Mouse (Mus musculus) heart, embryonic 14.5 days (tissue): ENCODE measurements around the gene Pkig. TPM values are rescaled to one million over a fixed set of nuclear protein-coding genes. Genes with fewer than 3 reads are reported as not detected.
"Not testable (repeated sequence)": the region's sequence is repeated elsewhere in the genome, so short reads cannot be mapped to it uniquely, and the experiment has no call there.

Experiments
- ATAC-seq: fragments of 200-750 bp; cut with Nextera tagmentation; 2 replicates; pipeline ENCODE4 v1.8.0; 2017; ENCODE audit warnings: low read depth, moderate TSS enrichment; ENCODE audit not compliant: insufficient number of reproducible peaks, insufficient read depth, low FRiP score
- H3K27ac ChIP-seq, 2 experiments: fragments of 200-500 bp in 1 of 2; fragments of 300-500 bp in 1 of 2; sonication (generic) in 1 of 2; replicated peaks in 1 of 2; 2 replicates each; pipeline ENCODE4 v1.5.1; 2012 to 2014; ENCODE audit warnings: low read depth in 2 of 2, low read length in 2 of 2, control low read depth in 1 of 2, mild to moderate bottlenecking in 1 of 2, mixed read lengths in 1 of 2; ENCODE audit not compliant: control insufficient read depth in 1 of 2, insufficient read depth in 1 of 2
- H3K27me3 ChIP-seq: fragments of 300-500 bp; sonication (generic); 2 replicates; pipeline ENCODE4 v1.6.1; 2014; ENCODE audit warnings: mild to moderate bottlenecking, low read length, control low read depth; ENCODE audit not compliant: control insufficient read depth, insufficient read depth
- H3K36me3 ChIP-seq: fragments of 300-500 bp; sonication (generic); 2 replicates; pipeline ENCODE4 v1.6.1; 2014; ENCODE audit warnings: mild to moderate bottlenecking, control low read depth, low read length, mixed read lengths; ENCODE audit not compliant: control insufficient read depth, insufficient read depth
- H3K4me1 ChIP-seq, 2 experiments: fragments of 200-500 bp in 1 of 2; fragments of 300-500 bp in 1 of 2; sonication (generic) in 1 of 2; 2 replicates each; pipeline ENCODE4 v1.6.1; 2012 to 2014; ENCODE audit warnings: low read length in 2 of 2, control low read depth in 1 of 2, mixed read lengths in 1 of 2; ENCODE audit not compliant: control insufficient read depth in 2 of 2, insufficient read depth in 2 of 2
- H3K4me2 ChIP-seq: fragments of 300-500 bp; sonication (generic); 2 replicates; pipeline ENCODE4 v1.6.1; 2014; ENCODE audit warnings: mild to moderate bottlenecking, low read length
- H3K4me3 ChIP-seq, 2 experiments: fragments of 200-500 bp in 1 of 2; fragments of 300-500 bp in 1 of 2; sonication (generic) in 1 of 2; 2 replicates each; pipeline ENCODE4 v1.5.1; 2012 to 2014; ENCODE audit warnings: low read length in 2 of 2, mild to moderate bottlenecking in 2 of 2, control low read depth in 1 of 2, low read depth in 1 of 2, moderate library complexity in 1 of 2; ENCODE audit not compliant: control insufficient read depth in 1 of 2, insufficient read depth in 1 of 2
- H3K9ac ChIP-seq: fragments of 300-500 bp; sonication (generic); 2 replicates; pipeline ENCODE4 v1.6.1; 2014; ENCODE audit warnings: mild to moderate bottlenecking, low read length
- H3K9me3 ChIP-seq: fragments of 300-500 bp; sonication (generic); 2 replicates; pipeline ENCODE4 v1.6.1; 2016; ENCODE audit warnings: low read length, control low read depth; ENCODE audit not compliant: control insufficient read depth
- WGBS: fragments of 180-500 bp; shearing (Covaris S2); extraction: QIAGEN DNeasy Blood & Tissue Kit; methylation state at CpG from one replicate; pipeline ENCODE4 v1.1.7; 2014; 5-methylcytosine and 5-hydroxymethylcytosine counted together
- polyA plus RNA-seq: library from polyadenylated mRNA; unstranded; fragments of >200 nt; fragmentation: Nextera tagmentation; extraction: Ambion mirVana; gene quantifications from 2 replicates; pipeline ENCODE4 v1.2.1, GENCODE M21; 2014

Pkig gene
- polyA plus RNA-seq, 1 experiment from 2014 or later: 324 TPM

DNA sequence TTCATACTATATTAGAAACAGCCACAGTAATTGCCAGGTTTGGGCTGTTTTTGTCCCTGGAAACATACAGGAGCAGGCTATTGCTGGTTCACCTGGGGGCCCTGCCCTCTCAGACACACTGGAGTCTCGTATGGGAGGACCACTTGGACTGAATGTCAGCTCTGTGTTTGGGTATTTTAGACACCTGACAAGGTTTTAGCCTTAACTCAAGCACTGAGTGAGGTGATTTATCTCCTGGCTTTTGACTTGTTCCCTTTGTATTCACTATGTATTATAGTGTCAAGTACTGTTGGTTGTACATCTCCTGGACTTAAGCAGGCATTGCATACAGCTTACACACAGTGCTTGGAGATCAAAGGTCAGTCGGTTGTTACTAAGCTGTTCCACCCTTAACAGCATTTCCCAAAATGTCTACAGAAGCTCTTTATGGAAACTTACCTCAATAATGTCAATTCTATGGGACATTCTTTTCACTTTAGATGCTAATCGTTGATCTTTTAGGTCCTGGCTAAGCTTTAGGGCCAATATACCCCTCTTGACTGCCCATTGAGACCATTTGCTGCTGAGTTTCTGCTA, 41.4 kb upstream of the Pkig start:
- H3K9me3 ChIP-seq: no peaks in the 10 kb centered on the region
- no peak for ATAC-seq
- H3K4me1 ChIP-seq: no peaks in the 10 kb centered on the region
- H3K9ac ChIP-seq: no peak overlapping the region
- H3K27ac ChIP-seq: no peak overlapping the region
- peaks cover 98% of the 10 kb centered on the region for H3K36me3 ChIP-seq
- H3K4me3 ChIP-seq: no peak overlapping the region
- no peaks in the 10 kb centered on the region for H3K27me3 ChIP-seq
- 83% methylated on average over 3 of the region's 3 CpGs for WGBS
- H3K4me2 ChIP-seq: no peak overlapping the region

DNA sequence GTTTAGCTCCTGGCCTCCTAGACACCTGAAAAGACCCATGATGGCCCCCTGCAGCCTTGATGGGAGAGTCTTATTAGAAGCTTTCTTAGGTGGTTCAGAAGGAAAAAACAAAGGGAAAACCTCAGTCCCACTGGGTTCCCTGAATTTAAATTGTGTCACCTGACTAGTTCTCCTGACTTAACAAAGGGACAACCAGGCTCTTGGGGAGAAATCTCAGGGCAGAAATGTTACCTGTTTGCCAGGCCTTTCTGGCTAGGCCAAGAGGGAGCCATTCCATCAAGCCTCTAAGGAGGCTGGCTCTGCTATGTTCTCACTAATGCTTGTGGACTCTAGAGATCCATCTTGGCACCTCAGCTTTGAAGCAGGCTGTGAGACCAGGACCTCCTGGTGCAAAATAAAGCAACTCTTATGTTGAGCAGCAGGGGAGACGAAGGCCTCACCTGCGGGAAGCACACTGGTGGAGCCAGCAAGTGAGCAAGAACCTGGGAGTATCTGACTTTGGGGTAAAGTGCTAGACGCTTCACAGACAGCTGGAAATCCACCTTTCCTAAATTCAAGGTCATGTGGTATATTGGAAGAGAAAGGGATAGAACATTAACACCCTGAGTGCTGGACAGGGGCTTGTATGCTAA, 40.8 kb upstream of the Pkig start:
- no peak overlapping the region for H3K4me2 ChIP-seq
- no peaks in the 10 kb centered on the region for H3K4me1 ChIP-seq
- no peak overlapping the region for H3K4me3 ChIP-seq
- no peaks in the 10 kb centered on the region for H3K9me3 ChIP-seq
- ATAC-seq: no peak
- peaks cover 98% of the 10 kb centered on the region for H3K36me3 ChIP-seq
- no peak overlapping the region for H3K9ac ChIP-seq
- no peak overlapping the region for H3K27ac ChIP-seq
- H3K27me3 ChIP-seq: no peaks in the 10 kb centered on the region
- WGBS: 69% methylated on average over 3 of the region's 3 CpGs

DNA sequence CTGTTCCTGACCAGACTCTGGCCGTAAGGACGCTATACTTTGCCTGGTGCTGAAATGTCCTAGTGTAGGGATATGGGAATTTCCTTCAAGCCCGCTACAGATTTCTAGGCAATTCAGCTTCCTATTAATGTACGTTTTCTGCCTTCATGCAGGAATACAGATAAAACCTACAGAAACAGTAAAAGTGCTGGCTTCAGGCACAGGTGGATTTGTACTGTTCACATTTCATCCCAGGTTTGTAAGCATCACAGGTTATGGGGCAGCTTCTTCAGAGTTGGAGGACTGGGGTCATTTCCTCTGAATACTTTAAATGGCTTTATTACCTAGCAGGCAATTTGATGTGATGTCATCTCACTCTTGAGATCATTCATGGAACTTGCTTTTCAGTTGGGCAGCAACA, 40.3 kb upstream of the Pkig start:
- no peaks in the 10 kb centered on the region for H3K9me3 ChIP-seq
- H3K4me3 ChIP-seq: no peak overlapping the region
- no peaks in the 10 kb centered on the region for H3K27me3 ChIP-seq
- no peak for ATAC-seq
- H3K27ac ChIP-seq: no peak overlapping the region
- WGBS: 89% methylated on average over 4 of the region's 4 CpGs
- peaks cover 99% of the 10 kb centered on the region for H3K36me3 ChIP-seq
- no peak overlapping the region for H3K4me2 ChIP-seq
- no peak overlapping the region for H3K9ac ChIP-seq
- H3K4me1 ChIP-seq: no peaks in the 10 kb centered on the region

DNA sequence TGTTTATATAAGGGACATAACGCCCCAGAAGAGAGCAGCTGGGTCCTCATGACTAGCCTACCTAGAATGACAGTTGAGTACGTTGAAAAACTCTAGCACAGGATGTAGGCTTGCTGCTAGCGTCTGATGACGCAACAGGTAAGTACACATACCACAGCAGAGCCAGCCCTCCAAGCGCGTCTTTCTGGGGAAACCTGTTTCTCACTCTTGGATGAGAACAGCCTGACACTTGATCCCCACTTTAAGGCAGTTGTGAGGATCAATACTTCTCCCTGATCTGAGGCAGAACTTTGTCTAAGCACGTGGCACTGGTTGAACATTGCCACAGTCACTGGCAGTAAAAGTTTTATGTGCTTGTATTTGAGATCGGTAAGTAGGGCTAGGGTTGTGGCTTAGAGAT, 37.7 kb upstream of the Pkig start:
- no peak overlapping the region for H3K4me3 ChIP-seq
- no peak overlapping the region for H3K9ac ChIP-seq
- no peaks in the 10 kb centered on the region for H3K27me3 ChIP-seq
- WGBS: 86% methylated on average over 8 of the region's 8 CpGs
- no peaks in the 10 kb centered on the region for H3K9me3 ChIP-seq
- H3K4me1 ChIP-seq: no peaks in the 10 kb centered on the region
- H3K27ac ChIP-seq: no peak overlapping the region
- no peak for ATAC-seq
- H3K4me2 ChIP-seq: no peak overlapping the region
- peaks cover 98% of the 10 kb centered on the region for H3K36me3 ChIP-seq

DNA sequence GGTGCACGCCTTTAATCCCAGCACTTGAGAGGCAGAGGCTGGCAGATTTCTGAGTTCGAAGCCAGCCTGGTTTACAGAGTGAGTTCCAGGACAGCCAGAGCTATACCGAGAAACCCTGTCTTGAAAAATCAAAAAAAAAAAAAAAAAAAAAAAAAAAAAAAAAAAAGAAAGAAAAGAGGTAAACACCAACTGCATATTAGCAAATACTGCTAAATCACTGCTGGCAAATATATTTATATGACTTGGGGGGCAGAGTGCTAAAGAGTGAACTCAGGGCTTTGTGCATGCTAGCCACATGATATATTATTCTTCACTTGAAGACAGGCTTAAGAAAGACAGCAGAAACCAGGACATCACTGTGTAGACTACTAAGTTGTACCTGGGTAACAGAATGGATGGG, 36.8 kb upstream of the Pkig start:
- not testable (repeated sequence) for H3K4me3 ChIP-seq, H3K9me3 ChIP-seq, ATAC-seq, H3K9ac ChIP-seq, H3K4me2 ChIP-seq, H3K27me3 ChIP-seq, H3K4me1 ChIP-seq, H3K27ac ChIP-seq
- 96% methylated on average over 3 of the region's 3 CpGs for WGBS
- peaks cover 98% of the 10 kb centered on the region for H3K36me3 ChIP-seq

DNA sequence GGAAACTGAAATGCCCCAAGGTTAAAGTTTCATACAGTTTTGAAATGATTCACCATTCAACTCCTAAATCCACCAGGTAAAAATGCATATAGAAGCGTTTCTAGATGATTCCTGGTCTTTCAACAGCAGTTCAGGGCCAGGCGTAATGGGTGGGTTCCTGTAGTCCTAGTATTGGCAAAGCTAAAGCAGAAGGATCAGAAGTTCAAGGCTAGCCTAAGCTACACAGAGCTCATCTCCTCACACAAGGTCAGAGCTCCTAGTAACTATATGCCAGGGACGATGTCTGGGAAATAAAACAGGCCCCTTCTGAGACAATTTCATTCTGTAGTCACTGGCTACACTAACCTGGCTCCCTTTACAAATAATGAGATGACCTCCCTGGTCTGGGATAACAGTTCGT, 27.0 kb upstream of the Pkig start:
- Histone ChIP-seq H3K4me1 (no peaks in the 10 kb centered on the region), H3K4me2 (no peak overlapping the region), H3K9ac (no peak overlapping the region), H3K4me3 (no peak overlapping the region), H3K27me3 (no peaks in the 10 kb centered on the region), H3K36me3 (peaks cover 97% of the 10 kb centered on the region), H3K9me3 (no peaks in the 10 kb centered on the region), H3K27ac (no peak overlapping the region)
- WGBS: 90% methylated on average over 4 of the region's 4 CpGs
- ATAC-seq: no peak

DNA sequence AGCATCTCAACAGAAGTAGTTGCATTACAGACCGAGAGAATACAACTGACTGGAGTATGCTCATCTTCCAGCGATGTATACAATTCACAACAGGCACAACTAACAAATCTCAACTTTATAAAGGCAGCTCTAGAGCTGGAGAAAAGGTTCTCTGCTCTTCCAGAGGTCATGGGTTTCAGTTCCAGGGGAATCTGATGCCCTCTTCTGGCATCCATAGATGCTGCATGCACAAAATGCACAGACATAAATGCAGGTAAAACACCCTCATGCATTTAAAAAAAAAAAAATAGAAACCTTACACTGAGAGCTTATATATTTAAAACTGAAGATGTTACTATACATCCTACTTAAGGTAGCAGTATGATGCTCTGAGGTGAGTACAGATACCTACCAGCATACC, 26.5 kb upstream of the Pkig start:
- no peak overlapping the region for H3K27ac ChIP-seq
- 89% methylated on average over 2 of the region's 2 CpGs for WGBS
- no peak overlapping the region for H3K9ac ChIP-seq
- no peaks in the 10 kb centered on the region for H3K4me1 ChIP-seq
- H3K27me3 ChIP-seq: no peaks in the 10 kb centered on the region
- ATAC-seq: no peak
- H3K36me3 ChIP-seq: peaks cover 97% of the 10 kb centered on the region
- H3K4me2 ChIP-seq: no peak overlapping the region
- H3K9me3 ChIP-seq: no peaks in the 10 kb centered on the region
- H3K4me3 ChIP-seq: no peak overlapping the region

DNA sequence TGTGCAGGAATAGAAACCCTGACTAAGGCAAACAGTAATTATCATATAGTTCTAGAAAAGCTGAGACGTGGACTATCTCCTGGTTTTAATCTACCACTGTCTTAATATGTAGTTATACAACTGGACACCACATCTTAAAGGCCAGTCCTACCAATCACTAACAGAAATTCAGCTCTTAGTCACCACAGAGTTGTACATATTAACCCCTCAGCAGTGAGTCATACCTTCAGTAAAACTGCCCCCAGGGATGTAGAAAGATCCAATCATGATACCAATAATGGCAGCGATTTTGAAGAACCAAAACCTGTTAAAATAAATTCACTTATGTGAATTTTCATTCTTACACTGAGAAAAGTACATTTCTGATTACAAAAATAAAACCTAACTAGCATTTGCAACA, 24.0 kb upstream of the Pkig start:
- Histone ChIP-seq H3K4me3 (no peak overlapping the region), H3K9me3 (no peaks in the 10 kb centered on the region), H3K4me1 (peaks cover 12 to 22% of the 10 kb centered on the region in 2 experiments), H3K27me3 (no peaks in the 10 kb centered on the region), H3K9ac (no peak overlapping the region), H3K27ac (no peak overlapping the region), H3K4me2 (no peak overlapping the region), H3K36me3 (peaks cover 85% of the 10 kb centered on the region)
- WGBS: 92% methylated on average over 2 of the region's 2 CpGs
- no peak for ATAC-seq
